Mouse (Mus musculus) embryonic facial prominence, embryonic 12.5 days (tissue): ENCODE data around the gene Hivep3. TPM values are rescaled to one million over a fixed set of nuclear protein-coding genes. Genes with fewer than 3 reads are reported as not detected.
A peak's percentile ranks its signal among the peaks of the same experiment; 100 is the strongest.

Experiments
- ATAC-seq: fragments of 200-750 bp; cut with Nextera tagmentation; 2 replicates; pipeline ENCODE4 v1.8.0; 2017; ENCODE audit not compliant: insufficient number of reproducible peaks, insufficient read depth, low FRiP score, low TSS enrichment
- H3K27ac ChIP-seq: fragments of 300-500 bp; sonication (generic); 2 replicates; pipeline ENCODE4 v1.5.1; 2016; ENCODE audit warnings: mild to moderate bottlenecking
- H3K27me3 ChIP-seq: fragments of 300-500 bp; sonication (generic); 2 replicates; pipeline ENCODE4 v1.6.1; 2016; ENCODE audit warnings: mild to moderate bottlenecking, moderate library complexity
- H3K36me3 ChIP-seq: fragments of 300-500 bp; sonication (generic); 2 replicates; pipeline ENCODE4 v1.6.1; 2016; ENCODE audit warnings: mild to moderate bottlenecking
- H3K4me1 ChIP-seq: fragments of 300-500 bp; sonication (generic); 2 replicates; pipeline ENCODE4 v1.6.1; 2016
- H3K4me2 ChIP-seq: fragments of 300-500 bp; sonication (generic); replicated peaks from 2 replicates; pipeline ENCODE4 v1.6.1; 2016; ENCODE audit warnings: mild to moderate bottlenecking, moderate library complexity
- H3K4me3 ChIP-seq: fragments of 300-500 bp; sonication (generic); 2 replicates; pipeline ENCODE4 v1.5.1; 2016; ENCODE audit warnings: mild to moderate bottlenecking
- H3K9ac ChIP-seq: fragments of 300-500 bp; sonication (generic); 2 replicates; pipeline ENCODE4 v1.6.1; 2016; ENCODE audit warnings: mild to moderate bottlenecking, moderate library complexity
- H3K9me3 ChIP-seq: fragments of 300-500 bp; sonication (generic); 2 replicates; pipeline ENCODE4 v1.6.1; 2016; ENCODE audit warnings: mild to moderate bottlenecking, moderate library complexity
- WGBS: fragments of 180-500 bp; shearing (Covaris S2); methylation state at CpG from one replicate; pipeline ENCODE4 v1.1.7; 2016; 5-methylcytosine and 5-hydroxymethylcytosine counted together
- polyA plus RNA-seq: library from polyadenylated mRNA; unstranded; fragments of >200 nt; fragmentation: Nextera tagmentation; extraction: Ambion mirVana; gene quantifications from 2 replicates; pipeline ENCODE4 v1.2.1, GENCODE M21; 2016

The Hivep3 gene
- polyA plus RNA-seq, 1 experiment from 2014 or later: 3.2 TPM

DNA sequence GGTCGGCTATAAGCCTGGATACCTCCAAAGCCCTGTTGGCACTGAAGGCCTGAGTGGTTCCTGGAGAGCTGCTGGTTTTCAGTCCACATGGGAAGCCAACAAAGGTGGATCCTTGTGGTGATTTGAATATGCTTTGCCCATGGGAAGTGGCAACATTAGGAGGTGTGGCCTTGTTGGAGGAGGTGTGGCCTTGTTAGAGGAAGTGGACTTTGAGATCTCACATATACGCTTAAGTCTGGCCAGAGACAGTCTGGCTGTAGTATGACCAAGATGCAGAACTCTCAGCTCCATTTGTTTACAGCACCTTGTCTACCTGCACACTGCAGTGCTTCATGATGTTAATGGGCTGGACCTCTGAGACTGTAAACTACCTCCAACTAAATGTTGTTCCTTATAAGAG is 73.0 kb downstream of the Hivep3 start:
- Histone ChIP-seq H3K4me1 (no peaks in the 10 kb centered on the region), H3K4me2 (no peak overlapping the region), H3K27ac (no peak overlapping the region), H3K36me3 (no peaks in the 10 kb centered on the region), H3K27me3 (peaks cover 5% of the 10 kb centered on the region; the same call in 1 of the 2 replicates), H3K9ac (no peak overlapping the region), H3K9me3 (no peaks in the 10 kb centered on the region), H3K4me3 (no peak overlapping the region)
- WGBS: 81% methylated on average over 2 of the region's 2 CpGs
- no peak for ATAC-seq

DNA sequence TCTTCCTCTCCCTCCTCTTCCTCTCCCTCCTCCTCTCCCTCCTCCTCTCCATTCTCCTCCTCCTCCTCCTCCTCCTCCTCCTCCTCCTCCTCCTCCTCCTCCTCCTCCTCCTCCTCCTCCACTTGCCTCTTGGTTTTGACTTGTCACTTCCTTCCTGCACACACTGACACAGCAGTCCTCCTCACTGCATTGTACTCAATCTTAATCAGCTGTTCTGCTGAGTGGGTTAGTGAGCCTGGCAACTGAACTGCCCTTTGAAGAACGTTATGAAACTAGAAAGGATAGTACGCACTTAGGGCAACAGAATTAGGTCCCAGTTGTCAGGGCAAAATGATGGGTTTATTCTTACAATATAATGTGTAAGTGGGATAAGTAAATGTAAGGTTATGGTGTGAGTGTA is 73.8 kb downstream of the Hivep3 start:
- Histone ChIP-seq H3K36me3 (no peaks in the 10 kb centered on the region), H3K27me3 (peaks cover 11% of the 10 kb centered on the region; the same call in 1 of the 2 replicates), H3K27ac (no peak overlapping the region), H3K4me3 (no peak overlapping the region), H3K4me1 (no peaks in the 10 kb centered on the region), H3K4me2 (no peak overlapping the region), H3K9me3 (no peaks in the 10 kb centered on the region), H3K9ac (no peak overlapping the region)
- WGBS: 58% methylated on average over 2 of the region's 2 CpGs
- no peak for ATAC-seq

DNA sequence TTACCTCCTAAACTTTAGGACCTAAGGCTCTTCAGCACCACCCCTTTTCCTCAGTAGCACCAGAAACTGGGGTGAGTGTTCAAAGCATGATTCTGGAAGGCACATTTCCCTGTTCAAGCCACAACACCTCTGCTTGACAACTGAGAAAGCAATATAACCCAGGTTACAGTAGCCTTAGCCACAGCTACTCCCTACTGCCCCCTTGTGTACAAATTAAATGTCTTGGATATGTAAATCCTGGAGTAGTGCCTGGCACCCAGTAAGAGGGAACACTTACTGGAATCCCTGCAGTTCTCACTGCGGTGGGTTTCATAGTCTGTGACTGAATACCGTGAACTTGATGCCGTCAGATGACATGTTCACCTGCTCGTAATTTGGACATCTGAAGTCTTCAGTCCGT is 75.7 kb downstream of the Hivep3 start:
- H3K36me3 ChIP-seq: no peaks in the 10 kb centered on the region
- no peak overlapping the region for H3K27ac ChIP-seq
- 24% methylated on average over 5 of the region's 5 CpGs for WGBS
- H3K4me1 ChIP-seq: no peaks in the 10 kb centered on the region
- no peak overlapping the region for H3K4me3 ChIP-seq
- no peak for ATAC-seq
- H3K27me3 ChIP-seq: peaks cover 26% of the 10 kb centered on the region
- no peaks in the 10 kb centered on the region for H3K9me3 ChIP-seq
- H3K9ac ChIP-seq: no peak overlapping the region
- no peak overlapping the region for H3K4me2 ChIP-seq

DNA sequence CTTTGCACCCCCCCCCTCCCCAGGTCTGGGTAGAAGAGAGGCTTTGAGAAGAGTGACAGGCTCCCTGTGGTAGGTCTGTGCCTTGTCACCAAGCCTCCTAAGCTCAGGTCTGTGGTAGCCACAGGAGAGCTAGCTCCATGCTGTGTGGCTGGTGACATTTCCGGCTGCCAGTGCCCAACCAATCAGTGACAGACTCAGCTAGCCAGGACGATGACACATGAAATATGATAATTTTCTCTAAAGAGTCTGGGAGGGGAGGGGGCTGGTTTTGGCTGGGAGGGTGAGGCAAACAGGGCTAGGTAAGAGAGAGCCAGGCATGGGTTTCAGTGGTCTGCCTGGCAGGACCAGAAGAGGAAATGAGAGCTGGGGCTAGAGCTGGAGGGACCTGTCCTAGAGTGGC is 79.2 kb downstream of the Hivep3 start:
- Histone ChIP-seq H3K36me3 (no peaks in the 10 kb centered on the region), H3K27ac (no peak overlapping the region), H3K4me3 (no peak overlapping the region), H3K9me3 (no peaks in the 10 kb centered on the region), H3K9ac (no peak overlapping the region), H3K4me2 (no peak overlapping the region), H3K27me3 (peaks cover 49% of the 10 kb centered on the region), H3K4me1 (peaks cover 16% of the 10 kb centered on the region)
- ATAC-seq: no peak
- WGBS: 9% methylated on average over 2 of the region's 2 CpGs

DNA sequence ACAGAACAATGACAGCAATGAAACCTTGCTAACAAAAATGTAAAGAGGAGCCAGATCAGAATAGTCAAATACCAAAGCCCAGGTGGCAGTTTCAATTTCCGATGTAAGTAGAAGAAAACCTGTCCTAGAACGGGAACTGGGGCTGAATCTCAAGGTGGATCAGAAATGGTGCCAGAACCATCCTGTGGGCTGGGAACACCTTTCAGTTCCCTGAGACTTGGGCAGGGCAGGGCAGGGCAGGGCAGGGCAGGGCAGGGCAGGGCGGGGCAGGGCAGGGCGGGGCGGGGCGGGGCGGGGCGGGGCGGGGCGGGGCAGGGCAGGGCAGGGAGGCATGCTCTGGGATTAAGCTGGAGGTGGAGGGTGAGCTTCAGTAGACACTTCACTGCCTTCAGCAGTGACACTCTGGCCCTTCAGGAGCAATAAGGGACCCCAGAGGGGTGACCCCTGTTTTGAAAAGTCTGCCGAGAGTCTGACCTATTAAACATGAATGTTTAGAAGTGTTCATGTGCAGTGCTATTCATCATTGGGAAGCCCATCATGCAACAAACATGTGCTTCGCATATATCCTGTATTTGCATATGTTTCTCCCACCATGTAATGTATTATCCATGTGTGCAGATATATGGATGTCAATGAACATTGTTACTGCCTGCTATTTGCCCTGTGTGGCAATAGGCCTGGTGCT is 80.1 kb downstream of the Hivep3 start:
- peak; percentile 88 for ATAC-seq
- no peak overlapping the region for H3K27ac ChIP-seq
- WGBS: 11% methylated on average over 10 of the region's 12 CpGs
- H3K4me1 ChIP-seq: peaks cover 16% of the 10 kb centered on the region
- no peaks in the 10 kb centered on the region for H3K36me3 ChIP-seq
- no peak overlapping the region for H3K4me2 ChIP-seq
- H3K4me3 ChIP-seq: no peak overlapping the region
- no peak overlapping the region for H3K9ac ChIP-seq
- H3K27me3 ChIP-seq: peaks cover 49% of the 10 kb centered on the region
- no peaks in the 10 kb centered on the region for H3K9me3 ChIP-seq

DNA sequence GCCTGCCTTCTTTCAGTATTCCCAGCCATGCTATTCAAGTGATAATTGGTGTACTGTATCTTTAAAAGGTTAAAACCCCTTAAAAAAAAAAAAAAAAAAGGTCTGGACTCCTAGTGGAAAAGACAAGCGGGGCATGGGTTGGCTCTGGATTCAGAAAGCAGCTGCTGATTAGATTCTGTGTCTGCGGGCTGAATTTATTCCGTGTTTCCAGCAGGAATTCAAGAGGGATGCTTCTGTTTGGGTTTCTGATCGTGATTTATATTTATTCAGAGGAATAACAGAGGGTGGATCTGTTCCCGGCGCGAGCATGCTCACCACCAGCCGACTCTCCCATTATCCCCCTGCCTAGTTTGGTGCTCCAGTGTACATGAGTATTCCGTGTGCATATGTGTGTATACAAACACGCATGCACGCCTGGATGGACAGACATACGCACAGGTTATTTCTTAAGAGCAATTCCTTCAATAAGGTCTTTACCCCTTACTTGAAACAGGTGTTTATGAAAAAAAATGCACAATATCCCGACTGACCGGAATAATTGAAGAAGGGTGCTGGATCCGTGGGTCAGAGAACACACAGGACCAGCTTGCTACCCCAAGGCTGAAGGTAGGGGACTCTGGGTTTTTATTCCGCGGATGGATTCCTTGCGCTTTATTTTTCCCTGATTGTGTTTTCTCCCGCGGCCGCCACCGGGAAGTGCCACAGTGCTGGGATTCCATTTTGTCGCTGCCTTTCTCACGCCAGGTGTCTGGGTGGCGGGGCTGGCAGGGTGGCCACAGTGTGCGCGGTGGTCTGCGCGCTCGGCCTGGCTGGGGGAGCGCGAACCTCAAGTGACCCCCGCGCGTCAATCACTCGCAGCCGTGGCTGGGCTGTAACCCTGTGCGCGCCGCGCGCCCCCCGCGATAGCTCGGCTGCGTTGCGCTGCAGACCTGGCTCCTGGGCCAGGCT is 80.9 kb downstream of the Hivep3 start:
- Histone ChIP-seq H3K4me3 (peak overlapping the region; percentile 48), H3K9ac (peak overlapping the region; percentile 42; the same call in 1 of the 2 replicates), H3K27me3 (peaks cover 49% of the 10 kb centered on the region), H3K4me2 (peak overlapping the region; percentile 92), H3K4me1 (peaks cover 16% of the 10 kb centered on the region), H3K9me3 (no peaks in the 10 kb centered on the region), H3K36me3 (no peaks in the 10 kb centered on the region), H3K27ac (no peak overlapping the region)
- no peak for ATAC-seq
- 3% methylated on average over 45 of the region's 47 CpGs for WGBS

DNA sequence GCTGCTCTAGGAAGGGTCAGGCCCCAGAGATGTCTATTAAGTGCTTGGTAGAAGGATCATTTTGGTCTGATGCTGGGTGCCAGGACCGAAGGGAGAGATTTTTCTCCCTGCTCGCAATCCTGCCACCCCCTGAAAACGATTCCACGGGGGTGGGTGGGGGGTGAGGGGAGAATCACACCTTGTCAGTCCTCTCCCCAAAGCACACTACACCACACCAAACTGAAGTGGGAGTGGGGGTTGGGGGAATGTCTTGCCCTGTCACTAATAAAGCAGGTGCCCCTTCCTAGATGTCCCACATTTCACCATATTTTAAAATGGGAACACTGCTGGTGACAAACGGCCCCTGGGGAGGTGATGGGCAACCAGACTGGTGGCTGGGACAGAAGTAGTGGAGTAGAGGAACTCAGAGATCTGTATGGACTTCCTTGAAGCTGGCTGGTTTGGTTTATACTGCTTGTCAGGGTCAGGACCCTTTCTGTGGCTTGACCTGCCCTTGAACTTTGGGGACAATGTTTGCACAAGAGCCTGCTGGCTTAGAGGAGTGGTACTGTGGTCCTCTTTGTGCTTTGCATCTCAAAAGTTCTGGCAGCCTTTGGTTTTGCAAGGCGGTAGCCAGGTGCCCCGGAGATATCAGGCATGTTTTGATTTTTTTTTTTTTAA is 81.7 kb downstream of the Hivep3 start:
- Histone ChIP-seq H3K36me3 (no peaks in the 10 kb centered on the region), H3K27ac (no peak overlapping the region), H3K4me1 (peaks cover 16% of the 10 kb centered on the region), H3K4me3 (peak overlapping the region; percentile 48), H3K9me3 (no peaks in the 10 kb centered on the region), H3K4me2 (peak overlapping the region; percentile 92), H3K9ac (peak overlapping the region; percentile 42; the same call in 1 of the 2 replicates), H3K27me3 (peaks cover 49% of the 10 kb centered on the region)
- 10% methylated on average over 7 of the region's 7 CpGs for WGBS
- ATAC-seq: no peak

DNA sequence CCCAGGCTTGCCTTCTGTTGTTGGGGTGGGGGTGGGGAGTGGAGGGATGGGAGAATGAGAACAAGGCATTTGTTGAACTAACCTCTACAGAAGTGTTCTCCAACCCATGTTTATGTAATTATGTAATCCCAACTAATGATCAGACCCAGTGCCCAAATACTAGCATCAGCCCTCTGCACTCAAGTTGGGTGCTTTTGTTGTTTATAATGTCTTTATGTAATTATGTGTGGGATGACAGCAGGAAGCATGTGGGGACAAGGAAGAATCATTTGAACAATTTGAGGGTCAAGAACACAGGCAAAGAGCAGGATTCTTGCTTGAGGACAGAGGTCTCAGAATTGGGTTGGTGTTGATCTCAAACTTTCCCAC is 82.2 kb downstream of the Hivep3 start:
- H3K27me3 ChIP-seq: peaks cover 49% of the 10 kb centered on the region
- no peak overlapping the region for H3K27ac ChIP-seq
- no peaks in the 10 kb centered on the region for H3K36me3 ChIP-seq
- H3K4me1 ChIP-seq: peaks cover 16% of the 10 kb centered on the region
- ATAC-seq: no peak
- H3K9ac ChIP-seq: no peak overlapping the region
- no peaks in the 10 kb centered on the region for H3K9me3 ChIP-seq
- H3K4me3 ChIP-seq: no peak overlapping the region
- no peak overlapping the region for H3K4me2 ChIP-seq

DNA sequence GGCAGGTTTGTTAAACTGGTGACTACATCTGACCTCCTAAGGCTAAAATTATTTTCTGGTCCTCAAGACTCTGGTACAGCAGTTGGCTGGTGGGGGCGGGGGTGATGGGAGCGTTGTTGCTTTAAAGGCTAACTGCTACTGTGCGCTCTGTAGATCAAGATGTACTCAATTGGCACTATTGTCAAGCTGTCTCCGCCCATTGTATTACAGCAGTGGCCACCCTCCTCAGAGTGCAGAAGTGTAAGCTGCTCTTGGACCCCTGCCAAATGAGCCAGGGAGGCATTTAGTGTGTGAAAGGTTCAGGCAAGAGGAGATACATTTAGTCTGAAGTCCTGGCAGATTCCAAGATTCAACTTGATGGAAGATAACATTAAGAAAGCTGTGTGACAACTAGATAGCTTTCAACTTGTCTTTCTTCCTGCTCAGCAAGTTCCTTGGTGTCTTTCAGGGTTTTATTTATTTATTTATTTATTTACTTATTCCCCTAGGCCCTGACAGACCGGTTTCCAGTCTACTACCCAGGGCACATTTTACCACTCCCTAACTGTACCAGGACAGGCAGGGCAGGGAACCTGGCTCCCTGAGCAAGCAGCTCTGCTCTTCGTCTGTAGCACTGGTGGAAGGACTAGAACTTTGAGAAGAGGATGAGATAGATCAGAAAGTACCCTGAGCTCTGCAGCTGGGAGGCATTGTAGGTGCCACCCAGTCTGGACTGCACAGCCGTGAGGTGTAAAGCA is 83.2 kb downstream of the Hivep3 start:
- H3K4me2 ChIP-seq: no peak overlapping the region
- H3K4me3 ChIP-seq: no peak overlapping the region
- WGBS: 51% methylated on average over 7 of the region's 7 CpGs
- H3K27me3 ChIP-seq: peaks cover 43% of the 10 kb centered on the region
- peaks cover 16% of the 10 kb centered on the region for H3K4me1 ChIP-seq
- H3K27ac ChIP-seq: no peak overlapping the region
- ATAC-seq: peak; percentile 53; the same call in 1 of the 2 replicates
- no peak overlapping the region for H3K9ac ChIP-seq
- no peaks in the 10 kb centered on the region for H3K9me3 ChIP-seq
- H3K36me3 ChIP-seq: no peaks in the 10 kb centered on the region

DNA sequence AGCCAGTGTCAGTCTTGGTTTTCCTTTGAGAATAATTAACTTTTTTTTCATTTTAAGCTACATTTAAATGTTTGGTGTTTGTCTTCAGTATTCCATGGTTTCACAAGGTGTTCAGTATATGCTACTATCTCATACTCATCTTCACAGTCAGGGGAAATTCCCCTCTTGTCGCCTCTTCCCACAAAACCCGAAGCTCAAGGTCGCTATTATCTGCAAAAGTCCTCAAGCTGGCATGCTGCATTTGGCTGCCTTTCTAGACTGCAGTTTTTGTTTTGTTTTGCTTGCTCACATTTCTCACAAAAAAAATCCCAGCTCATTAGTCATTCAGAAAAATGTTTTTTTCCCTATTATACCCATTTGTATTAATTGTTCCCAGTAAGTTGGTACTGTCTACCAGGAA is 92.4 kb downstream of the Hivep3 start:
- no peak overlapping the region for H3K4me3 ChIP-seq
- no peaks in the 10 kb centered on the region for H3K27me3 ChIP-seq
- H3K9me3 ChIP-seq: no peaks in the 10 kb centered on the region
- H3K4me1 ChIP-seq: no peaks in the 10 kb centered on the region
- H3K27ac ChIP-seq: no peak overlapping the region
- H3K36me3 ChIP-seq: no peaks in the 10 kb centered on the region
- no peak overlapping the region for H3K9ac ChIP-seq
- no peak for ATAC-seq
- WGBS: 78% methylated on average over 3 of the region's 3 CpGs
- H3K4me2 ChIP-seq: no peak overlapping the region

DNA sequence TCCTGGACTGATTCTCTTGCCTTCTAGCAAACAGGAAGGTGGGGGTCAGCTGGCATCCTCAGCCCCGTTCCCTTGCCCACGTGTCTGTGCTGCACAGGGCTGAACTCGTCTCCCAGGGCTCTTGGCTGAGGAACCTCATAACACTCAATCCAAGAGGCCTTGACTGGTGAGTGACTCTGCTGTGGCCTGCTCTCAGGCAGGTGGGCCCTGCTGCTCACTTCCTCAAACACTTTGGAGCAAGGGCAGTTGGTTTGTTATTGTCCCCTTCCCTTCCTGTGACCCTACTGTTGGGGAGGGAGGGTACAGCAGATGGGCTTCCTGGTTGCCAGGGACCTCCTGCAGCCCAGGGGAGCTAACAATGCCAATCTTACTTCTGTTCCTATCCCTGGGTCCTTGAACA is 94.8 kb downstream of the Hivep3 start:
- no peak overlapping the region for H3K27ac ChIP-seq
- no peaks in the 10 kb centered on the region for H3K4me1 ChIP-seq
- 85% methylated on average over 3 of the region's 3 CpGs for WGBS
- H3K4me2 ChIP-seq: no peak overlapping the region
- no peaks in the 10 kb centered on the region for H3K36me3 ChIP-seq
- no peaks in the 10 kb centered on the region for H3K27me3 ChIP-seq
- H3K4me3 ChIP-seq: no peak overlapping the region
- H3K9ac ChIP-seq: no peak overlapping the region
- no peak for ATAC-seq
- H3K9me3 ChIP-seq: no peaks in the 10 kb centered on the region
